Mouse (Mus musculus): ENCODE data around the gene Setd1a. TPM values are rescaled to one million over a fixed set of nuclear protein-coding genes. Genes with fewer than 3 reads are reported as not detected.

The Setd1a gene
- polyA plus RNA-seq, 1 experiment from 2014 or later, result 32.6 TPM

DNA sequence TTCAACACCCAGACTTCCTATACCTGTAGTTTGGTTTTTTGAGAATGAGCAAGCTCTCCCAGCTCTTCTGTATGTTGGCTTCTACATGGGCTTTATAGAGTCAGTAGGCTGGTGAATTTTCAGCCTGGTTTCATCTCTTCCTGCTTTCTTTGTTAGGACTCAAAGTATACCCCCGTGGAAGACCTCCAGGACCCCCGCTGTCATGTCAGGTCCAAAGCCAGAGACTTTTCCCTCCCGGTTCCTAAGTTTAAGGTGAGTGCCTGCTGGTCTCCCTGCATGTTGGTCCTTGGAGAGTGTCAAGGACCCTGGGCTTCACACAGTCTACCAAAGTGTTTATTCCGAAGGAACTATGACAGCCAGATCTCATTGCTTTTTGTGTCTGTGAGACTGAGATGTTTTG lies 1.9 kb downstream of the Setd1a start:
- 78% methylated on average over 4 of the region's 4 CpGs for WGBS
- Histone ChIP-seq H3K4me1 (ENCODE audit: control insufficient read depth, insufficient read depth, low read length) (peaks cover 12% of the 10 kb centered on the region), H3K27ac (ENCODE audit: low read depth, low read length) (no peak overlapping the region), H3K4me3 (ENCODE audit: low read length) (peak overlapping the region; percentile 96), H3K9me3 (ENCODE audit: control insufficient read depth, low read length) (no peaks in the 10 kb centered on the region), H3K27me3 (ENCODE audit: control insufficient read depth, insufficient read depth, low read length) (no peaks in the 10 kb centered on the region), H3K4me2 (replicated peaks; ENCODE audit: low read depth, low read length) (peak overlapping the region; percentile 82), H3K36me3 (ENCODE audit: control insufficient read depth, insufficient read depth, low read length) (peaks cover 50% of the 10 kb centered on the region), H3K9ac (ENCODE audit: low read depth, low read length) (peak overlapping the region; percentile 96)
- ATAC-seq (ENCODE audit: low FRiP score, low TSS enrichment), result no peak

- Histone ChIP-seq H3K36me3 (ENCODE audit: control insufficient read depth, insufficient read depth, low read length) (peaks cover 99% of the 10 kb centered on the region), H3K27me3 (ENCODE audit: control insufficient read depth, insufficient read depth, low read length) (no peaks in the 10 kb centered on the region), H3K27ac (ENCODE audit: low read depth, low read length) (no peak within 1 kb of the TSS), H3K4me1 (ENCODE audit: control insufficient read depth, insufficient read depth, low read length) (no peaks in the 10 kb centered on the region), H3K4me2 (replicated peaks; ENCODE audit: low read depth, low read length) (no peak within 1 kb of the TSS), H3K4me3 (ENCODE audit: low read length) (no peak within 1 kb of the TSS), H3K9ac (ENCODE audit: low read depth, low read length) (no peak within 1 kb of the TSS), H3K9me3 (ENCODE audit: control insufficient read depth, low read length) (no peaks in the 10 kb centered on the region)
- 95% methylated on average over 7 of the region's 7 CpGs for WGBS
- ATAC-seq (ENCODE audit: low FRiP score, low TSS enrichment), result no peak
Measured at GRCm38 (mm10) chr7:127785308-127785707, 8.8 kb downstream of the Setd1a start, which contains the start of gene Gm49388. Gene Gm49388, plus strand, starts transcription at chr7:127785608.

DNA sequence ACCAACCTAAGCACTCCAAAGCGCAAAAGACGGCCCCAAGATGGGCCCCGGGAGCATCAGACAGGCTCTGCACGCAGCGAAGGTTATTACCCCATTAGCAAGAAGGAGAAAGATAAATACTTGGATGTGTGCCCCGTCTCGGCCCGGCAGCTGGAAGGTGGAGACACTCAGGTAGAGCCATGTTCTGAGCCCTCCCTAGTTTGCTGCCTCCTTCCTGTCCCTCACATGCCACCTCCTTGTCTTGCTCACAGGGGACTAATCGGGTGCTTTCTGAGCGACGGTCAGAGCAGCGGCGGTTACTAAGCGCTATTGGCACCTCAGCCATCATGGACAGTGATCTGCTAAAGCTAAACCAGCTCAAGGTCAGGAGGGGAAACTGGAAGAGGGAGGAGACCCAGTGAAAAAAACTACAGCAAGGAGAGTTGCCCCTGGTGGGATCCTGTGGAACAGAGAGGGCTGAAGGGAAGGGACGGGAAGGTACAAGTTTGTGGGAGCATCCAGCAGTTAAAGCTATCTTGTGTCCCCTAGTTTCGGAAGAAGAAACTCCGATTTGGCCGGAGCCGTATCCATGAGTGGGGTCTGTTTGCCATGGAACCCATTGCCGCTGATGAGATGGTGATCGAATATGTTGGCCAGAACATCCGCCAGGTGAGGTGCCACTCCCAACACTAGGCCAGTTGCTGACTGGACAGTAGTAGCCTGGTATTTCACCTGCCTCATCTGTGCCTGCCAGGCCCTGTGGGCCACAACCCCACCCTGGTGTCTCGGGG lies 20.8 kb downstream of the Setd1a start:
- no peak overlapping the region for H3K9ac ChIP-seq (ENCODE audit: low read depth, low read length)
- H3K36me3 ChIP-seq (ENCODE audit: control insufficient read depth, insufficient read depth, low read length), result peaks cover 78% of the 10 kb centered on the region
- no peak overlapping the region for H3K4me2 ChIP-seq (replicated peaks; ENCODE audit: low read depth, low read length)
- H3K4me1 ChIP-seq (ENCODE audit: control insufficient read depth, insufficient read depth, low read length), result no peaks in the 10 kb centered on the region
- H3K4me3 ChIP-seq (ENCODE audit: low read length), result no peak overlapping the region
- no peaks in the 10 kb centered on the region for H3K9me3 ChIP-seq (ENCODE audit: control insufficient read depth, low read length)
- H3K27ac ChIP-seq (ENCODE audit: low read depth, low read length), result no peak overlapping the region
- 91% methylated on average over 23 of the region's 23 CpGs for WGBS
- ATAC-seq (ENCODE audit: low FRiP score, low TSS enrichment), result no peak
- no peaks in the 10 kb centered on the region for H3K27me3 ChIP-seq (ENCODE audit: control insufficient read depth, insufficient read depth, low read length)

DNA sequence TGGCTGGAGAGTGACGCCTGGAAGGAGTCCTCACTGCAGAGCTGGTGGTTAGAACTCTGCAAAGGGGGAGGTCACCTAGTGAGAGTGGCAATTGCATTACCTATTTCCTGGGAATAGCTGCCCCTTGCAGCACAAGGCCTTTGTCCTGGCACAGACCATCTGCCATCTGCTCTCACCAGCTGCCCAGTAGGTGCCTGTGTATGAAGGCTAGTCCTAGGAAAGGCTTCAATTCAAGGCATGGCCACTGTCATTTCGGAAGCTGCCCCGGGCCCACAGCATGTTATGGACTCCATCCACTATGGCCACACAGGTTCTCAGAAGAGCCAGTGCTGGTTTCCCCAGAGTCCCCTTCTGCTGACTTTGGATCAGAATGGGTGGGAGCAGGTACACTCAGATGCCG lies 22.1 kb downstream of the Setd1a start:
- Histone ChIP-seq H3K9me3 (ENCODE audit: control insufficient read depth, low read length) (no peaks in the 10 kb centered on the region), H3K36me3 (ENCODE audit: control insufficient read depth, insufficient read depth, low read length) (peaks cover 66% of the 10 kb centered on the region), H3K27me3 (ENCODE audit: control insufficient read depth, insufficient read depth, low read length) (no peaks in the 10 kb centered on the region), H3K4me1 (ENCODE audit: control insufficient read depth, insufficient read depth, low read length) (no peaks in the 10 kb centered on the region), H3K4me3 (ENCODE audit: low read length) (no peak overlapping the region), H3K9ac (ENCODE audit: low read depth, low read length) (no peak overlapping the region), H3K27ac (ENCODE audit: low read depth, low read length) (no peak overlapping the region), H3K4me2 (replicated peaks; ENCODE audit: low read depth, low read length) (no peak overlapping the region)
- no peak for ATAC-seq (ENCODE audit: low FRiP score, low TSS enrichment)
- WGBS, result 90% methylated on average over 4 of the region's 4 CpGs

- no peak for ATAC-seq (ENCODE audit: low FRiP score, low TSS enrichment)
- no peak overlapping the region for H3K9ac ChIP-seq (ENCODE audit: low read depth, low read length)
- WGBS, result 93% methylated on average over 13 of the region's 13 CpGs
- peaks cover 59% of the 10 kb centered on the region for H3K36me3 ChIP-seq (ENCODE audit: control insufficient read depth, insufficient read depth, low read length)
- no peaks in the 10 kb centered on the region for H3K4me1 ChIP-seq (ENCODE audit: control insufficient read depth, insufficient read depth, low read length)
- no peak overlapping the region for H3K27ac ChIP-seq (ENCODE audit: low read depth, low read length)
- H3K27me3 ChIP-seq (ENCODE audit: control insufficient read depth, insufficient read depth, low read length), result no peaks in the 10 kb centered on the region
- no peak overlapping the region for H3K4me2 ChIP-seq (replicated peaks; ENCODE audit: low read depth, low read length)
- H3K4me3 ChIP-seq (ENCODE audit: low read length), result no peak overlapping the region
- H3K9me3 ChIP-seq (ENCODE audit: control insufficient read depth, low read length), result no peaks in the 10 kb centered on the region
Measured at GRCm38 (mm10) chr7:127799211-127799610, 22.7 kb downstream of the Setd1a start.

DNA sequence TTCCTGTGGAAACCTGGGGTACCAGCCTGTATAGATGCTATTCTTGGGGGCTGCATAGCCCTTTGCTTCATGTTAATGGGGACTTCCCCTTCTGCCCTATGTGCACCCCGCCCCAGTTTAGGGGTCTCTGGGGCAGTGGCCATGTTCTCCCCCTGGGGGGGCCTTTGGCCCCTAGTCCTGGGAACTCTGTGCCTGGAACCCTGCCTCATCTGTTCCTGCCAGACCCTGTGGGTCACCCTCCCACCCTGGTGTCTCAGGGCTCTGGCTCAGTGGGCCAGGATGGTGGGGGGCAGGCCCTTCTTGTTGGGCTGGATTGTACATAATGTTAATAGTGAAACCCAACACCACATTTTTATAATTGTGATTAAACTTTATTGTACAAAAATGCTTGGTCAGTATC lies 23.3 kb downstream of the Setd1a start:
- Histone ChIP-seq H3K9ac (ENCODE audit: low read depth, low read length) (no peak overlapping the region), H3K4me3 (ENCODE audit: low read length) (no peak overlapping the region), H3K36me3 (ENCODE audit: control insufficient read depth, insufficient read depth, low read length) (peaks cover 54% of the 10 kb centered on the region), H3K27ac (ENCODE audit: low read depth, low read length) (no peak overlapping the region), H3K4me2 (replicated peaks; ENCODE audit: low read depth, low read length) (no peak overlapping the region), H3K4me1 (ENCODE audit: control insufficient read depth, insufficient read depth, low read length) (no peaks in the 10 kb centered on the region), H3K27me3 (ENCODE audit: control insufficient read depth, insufficient read depth, low read length) (no peaks in the 10 kb centered on the region), H3K9me3 (ENCODE audit: control insufficient read depth, low read length) (no peaks in the 10 kb centered on the region)
- 100% methylated on average over 1 of the region's 1 CpGs for WGBS
- peak; percentile 40; the same call in 1 of the 2 replicates for ATAC-seq (ENCODE audit: low FRiP score, low TSS enrichment)

DNA sequence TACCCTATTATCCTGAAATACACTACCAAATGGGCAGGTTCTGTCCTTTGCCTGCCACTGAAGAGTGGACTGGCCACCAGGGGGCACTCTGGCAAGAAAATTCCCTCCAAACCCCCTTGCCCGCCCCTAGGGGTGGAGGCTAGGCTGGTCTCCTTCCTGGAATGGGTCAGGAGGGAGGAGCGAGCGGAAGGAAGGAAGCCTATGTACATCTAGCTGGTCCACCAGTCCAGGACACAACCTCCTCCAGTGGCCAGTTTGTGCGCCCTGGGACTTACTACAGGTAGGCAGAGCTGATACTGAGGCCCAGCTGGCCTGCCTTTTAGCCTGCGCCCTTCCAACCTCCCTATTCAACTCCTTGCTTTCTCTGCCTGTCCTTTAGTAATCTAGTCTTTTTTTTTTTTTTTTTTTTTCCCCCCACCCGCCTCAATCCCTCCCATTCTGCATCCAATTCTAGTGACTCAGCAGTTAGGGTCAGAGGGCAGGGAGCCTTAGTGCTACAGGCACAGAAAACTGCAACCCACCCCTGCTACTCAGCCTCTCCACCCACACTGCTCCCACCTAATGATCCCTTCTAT lies 24.1 kb downstream of the Setd1a start, which contains the start of gene Hsd3b7:
Gene Hsd3b7, plus strand, starts transcription at position 170 of the 575 bp plus-strand sequence.
- H3K4me2 ChIP-seq (replicated peaks; ENCODE audit: low read depth, low read length), result peak within 1 kb of the TSS; percentile 25; the same call in 1 of the 2 replicates
- WGBS, result 20% methylated on average over 6 of the region's 6 CpGs
- H3K4me1 ChIP-seq (ENCODE audit: control insufficient read depth, insufficient read depth, low read length), result no peaks in the 10 kb centered on the region
- peaks cover 46% of the 10 kb centered on the region for H3K36me3 ChIP-seq (ENCODE audit: control insufficient read depth, insufficient read depth, low read length)
- H3K27ac ChIP-seq (ENCODE audit: low read depth, low read length), result peak within 1 kb of the TSS; percentile 33; the same call in 1 of the 2 replicates
- no peaks in the 10 kb centered on the region for H3K9me3 ChIP-seq (ENCODE audit: control insufficient read depth, low read length)
- ATAC-seq (ENCODE audit: low FRiP score, low TSS enrichment), result peak; percentile 86
- peak within 1 kb of the TSS; percentile 5; the same call in 1 of the 2 replicates for H3K4me3 ChIP-seq (ENCODE audit: low read length)
- H3K27me3 ChIP-seq (ENCODE audit: control insufficient read depth, insufficient read depth, low read length), result no peaks in the 10 kb centered on the region
- H3K9ac ChIP-seq (ENCODE audit: low read depth, low read length), result peak within 1 kb of the TSS; percentile 32

- Histone ChIP-seq H3K36me3 (ENCODE audit: control insufficient read depth, insufficient read depth, low read length) (peaks cover 40% of the 10 kb centered on the region), H3K27me3 (ENCODE audit: control insufficient read depth, insufficient read depth, low read length) (no peaks in the 10 kb centered on the region), H3K9ac (ENCODE audit: low read depth, low read length) (peak overlapping the region; percentile 32; the same call in 1 of the 2 replicates), H3K27ac (ENCODE audit: low read depth, low read length) (peak overlapping the region; percentile 33; the same call in 1 of the 2 replicates), H3K4me3 (ENCODE audit: low read length) (peak overlapping the region; percentile 5; the same call in 1 of the 2 replicates), H3K9me3 (ENCODE audit: control insufficient read depth, low read length) (no peaks in the 10 kb centered on the region), H3K4me2 (replicated peaks; ENCODE audit: low read depth, low read length) (peak overlapping the region; percentile 25; the same call in 1 of the 2 replicates), H3K4me1 (ENCODE audit: control insufficient read depth, insufficient read depth, low read length) (no peaks in the 10 kb centered on the region)
- WGBS, result 91% methylated on average over 8 of the region's 8 CpGs
- 0 out of 2 replicates have a peak, but pooled peaks have one; percentile 8 for ATAC-seq (ENCODE audit: low FRiP score, low TSS enrichment)
Measured at GRCm38 (mm10) chr7:127801010-127801621, 24.6 kb downstream of the Setd1a start.

Measured in kidney, embryonic 14.5 days (tissue).